Mouse (Mus musculus): ENCODE data around the gene Unc45a. TPM values are rescaled to one million over a fixed set of nuclear protein-coding genes. Genes with fewer than 3 reads are reported as not detected.

Unc45a gene
- 55.6 and 57.7 TPM in 2 replicates for polyA plus RNA-seq (2015; fragmentation: Nextera tagmentation; extraction: Ambion mirVana)

DNA sequence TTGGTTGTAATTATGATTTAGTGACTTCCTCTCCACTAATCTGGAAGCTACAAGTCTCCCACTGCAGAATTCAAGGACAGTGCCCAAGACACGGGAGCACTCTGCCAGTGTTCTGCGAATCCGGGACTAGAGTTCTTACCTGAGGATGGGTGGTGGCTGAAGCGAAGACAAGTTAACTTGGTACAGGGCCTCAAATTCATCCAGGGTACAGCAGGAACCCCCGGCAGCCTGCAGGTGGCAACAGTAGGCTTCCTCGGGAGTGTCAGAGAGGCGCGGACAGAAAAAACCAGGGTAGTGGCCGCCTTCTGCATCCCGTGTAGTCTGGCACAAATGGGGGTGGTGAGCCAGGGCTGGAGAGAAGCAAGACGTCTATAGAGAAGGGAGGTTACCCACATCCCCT is at the start of gene Unc45a:
Gene Unc45a (minus strand): TSS at position 213 of the 400 bp plus-strand sequence.
- Histone ChIP-seq H3K27me3 (no peaks in the 10 kb centered on the region), H3K4me2 (replicated peaks) (peak within 1 kb of the TSS; percentile 70), H3K36me3 (peaks cover 16% of the 10 kb centered on the region), H3K9ac (peak within 1 kb of the TSS; percentile 47), H3K4me1 (peaks cover 43% of the 10 kb centered on the region), H3K27ac (replicated peaks) (peak within 1 kb of the TSS; percentile 94), H3K9me3 (replicated peaks) (no peaks in the 10 kb centered on the region), H3K4me3 (replicated peaks) (peak within 1 kb of the TSS; percentile 67)
- ATAC-seq (ENCODE audit: insufficient number of reproducible peaks, low FRiP score, low TSS enrichment, low read depth) = peak; percentile 46
- under 1% methylated on average over 11 of the region's 11 CpGs for WGBS

DNA sequence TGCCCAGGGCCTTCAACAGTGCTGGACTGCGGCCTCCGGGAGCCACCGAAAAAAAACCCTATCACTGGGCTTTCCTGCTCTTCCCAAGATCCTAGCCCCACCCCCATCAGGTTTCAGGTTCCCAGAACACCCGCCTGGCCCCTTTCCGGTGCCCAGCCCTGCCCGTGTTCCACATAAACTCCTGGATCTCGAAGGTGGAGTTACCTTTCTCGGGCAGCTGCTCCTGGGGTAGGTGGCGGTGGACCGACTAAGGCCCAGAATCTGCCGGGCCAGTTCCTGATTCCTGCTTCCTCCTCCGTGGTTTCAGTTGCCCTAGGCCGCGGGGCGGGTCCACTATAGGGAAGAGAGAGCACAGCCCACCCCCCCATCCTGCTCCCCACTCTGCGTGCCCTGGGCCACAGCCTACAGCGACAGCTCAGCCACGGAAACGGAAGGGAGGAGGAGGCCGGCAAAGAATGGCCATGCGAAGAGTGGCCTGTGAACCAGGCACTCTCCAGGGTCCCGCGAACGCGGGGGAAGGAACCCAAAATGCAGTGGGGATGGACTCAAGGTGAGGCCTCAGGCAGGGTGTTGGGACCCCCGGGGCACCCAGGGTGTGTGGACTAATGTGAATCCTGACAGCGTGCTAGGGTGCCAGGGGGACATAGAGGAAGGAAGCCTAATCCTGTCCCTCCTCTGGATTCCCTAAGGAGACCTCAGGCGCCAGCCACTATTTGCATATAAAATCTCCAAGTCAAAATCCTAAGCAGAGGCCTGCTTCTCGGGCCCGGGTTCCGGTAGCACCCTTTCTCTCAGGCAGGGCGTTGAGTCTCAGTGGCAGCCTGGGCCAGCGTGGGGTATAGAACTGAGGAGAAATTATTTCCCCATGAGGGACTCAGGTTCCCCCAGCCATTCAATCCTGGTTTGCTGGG is 47.1 kb upstream of the Unc45a start, which contains the start of gene Fes:
Gene Fes (minus strand): TSS at position 314 of the 911 bp plus-strand sequence.
- H3K27ac ChIP-seq (replicated peaks) = peak within 1 kb of the TSS; percentile 74
- peak within 1 kb of the TSS; percentile 49 for H3K4me2 ChIP-seq (replicated peaks)
- WGBS = 9% methylated on average over 33 of the region's 33 CpGs
- ATAC-seq (ENCODE audit: insufficient number of reproducible peaks, low FRiP score, low TSS enrichment, low read depth) = peak; percentile 47
- H3K27me3 ChIP-seq = no peaks in the 10 kb centered on the region
- H3K4me1 ChIP-seq = peaks cover 29% of the 10 kb centered on the region
- H3K9me3 ChIP-seq (replicated peaks) = no peaks in the 10 kb centered on the region
- H3K9ac ChIP-seq = peak within 1 kb of the TSS; percentile 39; the same call in 1 of the 2 replicates
- H3K36me3 ChIP-seq = peaks cover 37% of the 10 kb centered on the region
- H3K4me3 ChIP-seq (replicated peaks) = peak within 1 kb of the TSS; percentile 35

DNA sequence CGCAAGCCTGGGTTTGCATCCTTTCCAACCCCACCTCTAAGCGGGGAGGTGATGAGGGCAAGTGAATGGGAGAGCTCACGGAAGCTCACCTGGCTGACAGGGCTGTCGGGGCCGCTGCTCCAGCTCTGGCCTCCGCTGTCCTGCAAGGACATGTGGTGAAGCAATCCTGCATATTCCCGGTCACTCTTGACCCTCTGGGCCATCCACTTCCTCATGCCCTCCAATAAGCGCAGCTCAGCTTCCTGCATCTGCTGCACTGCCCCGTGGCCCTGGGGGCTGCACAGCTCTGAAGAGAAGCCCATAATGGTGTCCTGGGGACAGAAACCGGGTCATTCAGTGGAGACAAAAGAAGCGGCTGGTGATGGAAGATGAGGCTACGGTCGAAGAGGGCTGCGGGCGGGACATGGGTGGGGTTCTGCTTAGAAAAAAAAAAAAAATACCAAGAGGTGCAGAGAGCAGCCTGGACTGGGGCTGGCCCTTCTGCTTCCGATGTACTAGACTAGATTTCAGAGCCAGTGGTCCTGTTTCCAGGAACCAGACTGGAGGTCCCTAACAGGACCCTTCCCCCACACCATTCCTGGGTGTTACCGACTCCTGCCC is 46.3 kb upstream of the Unc45a start:
- WGBS = 36% methylated on average over 17 of the region's 17 CpGs
- no peak overlapping the region for H3K9ac ChIP-seq

DNA sequence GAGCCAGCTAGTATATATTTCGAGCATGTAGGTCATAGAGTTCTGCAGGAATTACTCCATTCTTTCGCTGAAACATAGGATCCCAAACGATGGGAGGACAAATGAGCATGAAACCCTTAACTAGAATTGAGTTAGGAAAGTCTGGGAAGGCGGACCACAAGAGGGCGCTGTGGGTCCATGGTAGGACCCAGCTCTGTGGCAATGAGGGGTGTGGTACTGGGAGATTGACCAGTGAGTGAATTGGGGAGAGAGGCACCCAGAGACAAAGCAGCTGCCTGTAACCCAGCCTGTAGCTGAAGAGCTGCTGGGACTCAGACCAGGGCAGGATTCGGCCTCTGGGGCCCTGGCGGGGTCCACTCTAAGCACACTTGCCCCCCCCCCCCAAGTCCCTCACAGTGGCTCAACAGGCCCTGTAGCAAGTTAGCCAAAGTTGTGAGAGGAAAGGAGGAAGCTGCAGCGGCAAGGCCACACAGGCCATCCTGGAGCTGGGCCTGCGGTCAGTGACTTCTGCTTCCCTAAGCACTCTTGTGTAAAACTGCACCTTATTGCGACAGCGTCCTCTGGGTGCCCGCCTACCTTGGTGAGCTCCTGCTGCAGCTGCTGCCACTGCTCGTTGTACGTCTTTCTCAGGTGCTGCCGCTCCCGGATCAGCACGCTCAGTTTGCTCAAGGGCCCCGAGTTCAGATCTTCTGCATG is 45.6 kb upstream of the Unc45a start:
- peak overlapping the region; percentile 74; the same call in 1 of the 2 replicates for H3K27ac ChIP-seq (replicated peaks)
- no peak overlapping the region for H3K9ac ChIP-seq
- peak; percentile 66; the same call in 1 of the 2 replicates for ATAC-seq (ENCODE audit: insufficient number of reproducible peaks, low FRiP score, low TSS enrichment, low read depth)
- H3K4me1 ChIP-seq = peaks cover 29% of the 10 kb centered on the region
- H3K9me3 ChIP-seq (replicated peaks) = no peaks in the 10 kb centered on the region
- WGBS = 34% methylated on average over 18 of the region's 18 CpGs
- peaks cover 37% of the 10 kb centered on the region for H3K36me3 ChIP-seq
- H3K4me2 ChIP-seq (replicated peaks) = peak overlapping the region; percentile 49
- H3K27me3 ChIP-seq = no peaks in the 10 kb centered on the region
- H3K4me3 ChIP-seq (replicated peaks) = peak overlapping the region; percentile 35; the same call in 1 of the 2 replicates

More for the DNA sequence above, 46.3 kb upstream of the Unc45a start:
- Histone ChIP-seq H3K36me3 (peaks cover 37% of the 10 kb centered on the region), H3K9me3 (replicated peaks) (no peaks in the 10 kb centered on the region), H3K27me3 (no peaks in the 10 kb centered on the region), H3K4me1 (peaks cover 29% of the 10 kb centered on the region), H3K27ac (replicated peaks) (peak overlapping the region; percentile 74), H3K4me2 (replicated peaks) (peak overlapping the region; percentile 49), H3K4me3 (replicated peaks) (peak overlapping the region; percentile 35)
- no peak for ATAC-seq (ENCODE audit: insufficient number of reproducible peaks, low FRiP score, low TSS enrichment, low read depth)

DNA sequence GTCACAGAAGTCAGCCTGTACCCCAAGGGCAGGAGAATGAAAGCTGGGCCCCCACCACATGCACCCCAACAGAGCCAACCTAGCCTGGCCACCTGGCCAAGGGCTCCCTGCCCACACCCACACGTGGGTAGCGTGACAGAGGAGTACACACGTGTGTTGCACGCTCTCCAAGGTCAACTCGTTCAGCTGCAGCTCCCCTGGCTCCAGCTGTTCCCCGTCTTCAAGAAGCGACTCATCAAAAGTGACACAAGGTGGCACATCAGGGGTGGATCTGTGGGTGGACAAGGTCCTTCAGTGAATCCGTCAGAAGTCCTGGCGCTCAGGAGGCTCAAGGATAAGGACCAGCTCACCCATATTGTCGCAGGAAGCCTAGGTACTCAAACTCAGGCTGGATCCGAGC is 42.1 kb upstream of the Unc45a start:
- Histone ChIP-seq H3K27me3 (no peaks in the 10 kb centered on the region), H3K4me2 (replicated peaks) (no peak overlapping the region), H3K27ac (replicated peaks) (no peak overlapping the region), H3K9ac (no peak overlapping the region), H3K36me3 (peaks cover 42% of the 10 kb centered on the region), H3K4me1 (peaks cover 17% of the 10 kb centered on the region), H3K9me3 (replicated peaks) (no peaks in the 10 kb centered on the region), H3K4me3 (replicated peaks) (no peak overlapping the region)
- WGBS = 70% methylated on average over 11 of the region's 11 CpGs
- ATAC-seq (ENCODE audit: insufficient number of reproducible peaks, low FRiP score, low TSS enrichment, low read depth) = no peak

DNA sequence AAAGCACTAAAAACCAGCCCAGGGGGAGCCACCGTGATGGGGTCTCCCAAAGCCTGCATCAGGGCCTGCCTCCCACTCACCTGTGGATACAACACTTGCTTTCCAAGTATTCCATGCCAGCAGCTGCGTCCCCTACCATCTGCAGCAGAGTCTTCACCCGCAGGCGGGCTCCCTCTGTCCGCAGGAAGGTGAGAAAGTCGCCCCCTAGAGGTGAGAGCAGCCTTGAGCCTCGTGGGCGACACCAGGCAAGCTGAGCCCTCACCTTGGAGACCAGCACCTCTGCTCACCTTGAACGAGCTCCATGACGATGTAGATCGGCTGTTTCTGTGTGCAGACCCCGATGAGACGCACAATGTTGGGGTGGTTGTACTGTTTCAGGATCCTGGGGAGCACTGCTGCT is 38.7 kb upstream of the Unc45a start:
- no peak overlapping the region for H3K27ac ChIP-seq (replicated peaks)
- peaks cover 42% of the 10 kb centered on the region for H3K36me3 ChIP-seq
- no peaks in the 10 kb centered on the region for H3K27me3 ChIP-seq
- H3K4me2 ChIP-seq (replicated peaks) = no peak overlapping the region
- H3K4me1 ChIP-seq = no peaks in the 10 kb centered on the region
- no peak overlapping the region for H3K4me3 ChIP-seq (replicated peaks)
- WGBS = 57% methylated on average over 13 of the region's 13 CpGs
- no peak overlapping the region for H3K9ac ChIP-seq
- no peaks in the 10 kb centered on the region for H3K9me3 ChIP-seq (replicated peaks)
- no peak for ATAC-seq (ENCODE audit: insufficient number of reproducible peaks, low FRiP score, low TSS enrichment, low read depth)

DNA sequence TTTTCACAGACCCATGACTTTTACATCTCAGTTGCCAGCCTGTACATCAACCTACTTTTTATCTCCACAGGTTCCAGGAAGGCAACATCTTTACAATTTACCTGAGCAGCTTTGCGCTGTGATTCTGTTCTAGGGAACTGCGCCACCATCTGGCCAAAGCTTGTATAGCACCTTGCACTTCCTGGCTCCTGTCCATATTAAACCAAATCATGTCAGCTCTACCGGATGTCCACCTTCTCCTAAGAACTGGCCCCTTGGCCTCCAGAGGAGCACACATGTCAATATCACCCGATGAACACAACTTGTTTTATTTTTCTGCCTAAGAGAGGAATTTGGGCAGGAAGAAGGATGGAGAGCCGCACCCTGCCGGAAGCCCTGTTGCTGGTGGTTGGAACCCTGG is 36.7 kb upstream of the Unc45a start:
- no peak overlapping the region for H3K4me2 ChIP-seq (replicated peaks)
- no peak overlapping the region for H3K27ac ChIP-seq (replicated peaks)
- H3K4me3 ChIP-seq (replicated peaks) = no peak overlapping the region
- H3K4me1 ChIP-seq = no peaks in the 10 kb centered on the region
- H3K36me3 ChIP-seq = peaks cover 38% of the 10 kb centered on the region
- no peaks in the 10 kb centered on the region for H3K9me3 ChIP-seq (replicated peaks)
- H3K27me3 ChIP-seq = no peaks in the 10 kb centered on the region
- 39% methylated on average over 6 of the region's 6 CpGs for WGBS
- H3K9ac ChIP-seq = no peak overlapping the region
- ATAC-seq (ENCODE audit: insufficient number of reproducible peaks, low FRiP score, low TSS enrichment, low read depth) = no peak

DNA sequence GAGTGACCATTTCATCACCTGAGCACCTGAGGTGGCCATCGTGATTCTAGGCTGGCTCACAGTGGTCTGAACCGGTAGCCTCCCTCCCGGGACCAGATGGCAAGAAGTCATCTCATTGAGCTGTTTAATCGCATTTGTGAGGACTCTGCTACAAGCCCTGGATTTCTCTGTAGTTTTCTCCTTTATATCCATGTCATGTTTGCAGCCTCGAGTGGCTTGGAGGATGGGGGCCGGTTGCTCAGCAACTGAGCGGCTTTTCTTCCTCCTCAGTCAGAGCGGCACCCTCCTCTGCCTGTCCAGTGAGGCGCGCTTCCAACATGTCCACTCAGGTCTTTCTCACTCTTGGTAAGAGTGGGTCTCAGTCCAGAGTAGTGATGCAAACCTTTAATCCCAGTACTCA is 35.4 kb upstream of the Unc45a start:
- Histone ChIP-seq H3K4me1 (0 out of 2 replicates have a peak, but pooled peaks cover 5% of the 10 kb centered on the region), H3K4me3 (replicated peaks) (no peak overlapping the region), H3K36me3 (peaks cover 27% of the 10 kb centered on the region), H3K9ac (no peak overlapping the region), H3K4me2 (replicated peaks) (no peak overlapping the region), H3K27me3 (no peaks in the 10 kb centered on the region), H3K9me3 (replicated peaks) (no peaks in the 10 kb centered on the region), H3K27ac (replicated peaks) (no peak overlapping the region)
- ATAC-seq (ENCODE audit: insufficient number of reproducible peaks, low FRiP score, low TSS enrichment, low read depth) = no peak
- 74% methylated on average over 10 of the region's 10 CpGs for WGBS

DNA sequence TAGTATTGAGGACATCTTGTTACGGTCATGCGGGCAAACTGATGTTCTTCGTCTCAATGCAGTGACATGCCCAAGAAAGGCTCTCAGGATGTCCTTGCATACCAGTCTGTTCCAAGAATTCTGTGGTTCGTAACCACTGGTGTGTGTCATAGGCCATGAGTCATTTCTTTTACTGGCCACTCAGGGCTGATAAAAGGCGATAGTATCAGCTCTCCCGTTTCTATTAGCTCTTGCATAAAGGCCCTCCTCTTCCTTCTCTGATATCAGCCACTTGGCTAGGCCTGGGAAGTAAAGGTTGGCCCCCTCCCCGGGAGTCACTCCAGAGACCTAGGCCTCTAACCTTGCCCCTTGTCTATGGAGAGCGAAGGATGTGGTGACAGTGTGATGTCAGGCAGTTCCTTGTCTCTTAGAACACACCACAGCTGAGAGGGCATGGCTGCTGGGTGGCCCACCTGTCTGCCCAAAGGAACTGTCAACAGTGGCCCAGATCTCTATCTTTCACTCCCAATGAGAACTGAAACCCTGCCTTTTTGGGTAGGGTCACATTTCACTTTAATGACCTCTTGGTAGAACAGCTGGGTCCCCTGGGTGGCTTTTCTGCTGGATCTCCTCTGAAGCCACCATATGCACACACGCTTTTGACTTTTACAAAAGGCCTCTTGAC is 34.7 kb upstream of the Unc45a start:
- Histone ChIP-seq H3K27me3 (no peaks in the 10 kb centered on the region), H3K9ac (no peak overlapping the region)
- 73% methylated on average over 9 of the region's 9 CpGs for WGBS

DNA sequence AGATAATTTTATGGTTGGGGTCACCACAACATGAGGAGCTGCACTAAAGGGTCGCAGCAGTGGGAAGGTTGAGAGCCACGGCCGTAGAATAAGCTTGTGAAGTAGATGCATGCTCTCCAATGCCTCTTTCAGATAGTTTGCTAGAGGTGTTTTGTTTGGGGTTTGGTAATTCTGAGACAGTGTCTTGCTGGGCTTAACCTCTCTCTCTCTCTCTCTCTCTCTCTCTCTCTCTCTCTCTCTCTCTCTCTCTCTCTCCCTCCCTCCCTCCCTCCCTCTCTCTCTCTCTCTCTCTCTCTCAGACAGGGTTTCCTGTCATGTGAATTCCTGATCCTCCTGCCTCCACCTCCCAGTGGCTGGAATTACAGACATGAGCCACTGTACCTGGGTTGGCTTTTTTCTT is 33.9 kb upstream of the Unc45a start:
- no peak for ATAC-seq (ENCODE audit: insufficient number of reproducible peaks, low FRiP score, low TSS enrichment, low read depth)
- WGBS = 89% methylated on average over 3 of the region's 3 CpGs
- Histone ChIP-seq H3K27me3 (no peaks in the 10 kb centered on the region), H3K4me1 (peaks cover 14% of the 10 kb centered on the region), H3K4me3 (replicated peaks) (no peak overlapping the region), H3K4me2 (replicated peaks) (no peak overlapping the region), H3K27ac (replicated peaks) (no peak overlapping the region), H3K9ac (no peak overlapping the region), H3K9me3 (replicated peaks) (no peaks in the 10 kb centered on the region), H3K36me3 (peaks cover 13% of the 10 kb centered on the region)

More for the DNA sequence above, 34.7 kb upstream of the Unc45a start:
- H3K9me3 ChIP-seq (replicated peaks) = no peaks in the 10 kb centered on the region
- no peak for ATAC-seq (ENCODE audit: insufficient number of reproducible peaks, low FRiP score, low TSS enrichment, low read depth)
- peaks cover 6% of the 10 kb centered on the region; the same call in 1 of the 2 replicates for H3K4me1 ChIP-seq
- no peak overlapping the region for H3K4me2 ChIP-seq (replicated peaks)
- no peak overlapping the region for H3K4me3 ChIP-seq (replicated peaks)
- H3K27ac ChIP-seq (replicated peaks) = no peak overlapping the region
- peaks cover 21% of the 10 kb centered on the region for H3K36me3 ChIP-seq
